Mouse (Mus musculus) bone marrow macrophage, adult 2 months (primary cell): ENCODE data around the gene Vdr.

Source experiments
- CTCF ChIP-seq: IDR thresholded peaks from 2 replicates; pipeline ENCODE4 v1.5.1; 2012; ENCODE audit warnings: low read depth, mild to moderate bottlenecking, low read length, moderate library complexity
- POLR2A ChIP-seq: IDR thresholded peaks from 2 replicates; pipeline ENCODE4 v1.6.1; 2012; ENCODE audit warnings: mild to moderate bottlenecking, low read depth, low read length, borderline replicate concordance

DNA sequence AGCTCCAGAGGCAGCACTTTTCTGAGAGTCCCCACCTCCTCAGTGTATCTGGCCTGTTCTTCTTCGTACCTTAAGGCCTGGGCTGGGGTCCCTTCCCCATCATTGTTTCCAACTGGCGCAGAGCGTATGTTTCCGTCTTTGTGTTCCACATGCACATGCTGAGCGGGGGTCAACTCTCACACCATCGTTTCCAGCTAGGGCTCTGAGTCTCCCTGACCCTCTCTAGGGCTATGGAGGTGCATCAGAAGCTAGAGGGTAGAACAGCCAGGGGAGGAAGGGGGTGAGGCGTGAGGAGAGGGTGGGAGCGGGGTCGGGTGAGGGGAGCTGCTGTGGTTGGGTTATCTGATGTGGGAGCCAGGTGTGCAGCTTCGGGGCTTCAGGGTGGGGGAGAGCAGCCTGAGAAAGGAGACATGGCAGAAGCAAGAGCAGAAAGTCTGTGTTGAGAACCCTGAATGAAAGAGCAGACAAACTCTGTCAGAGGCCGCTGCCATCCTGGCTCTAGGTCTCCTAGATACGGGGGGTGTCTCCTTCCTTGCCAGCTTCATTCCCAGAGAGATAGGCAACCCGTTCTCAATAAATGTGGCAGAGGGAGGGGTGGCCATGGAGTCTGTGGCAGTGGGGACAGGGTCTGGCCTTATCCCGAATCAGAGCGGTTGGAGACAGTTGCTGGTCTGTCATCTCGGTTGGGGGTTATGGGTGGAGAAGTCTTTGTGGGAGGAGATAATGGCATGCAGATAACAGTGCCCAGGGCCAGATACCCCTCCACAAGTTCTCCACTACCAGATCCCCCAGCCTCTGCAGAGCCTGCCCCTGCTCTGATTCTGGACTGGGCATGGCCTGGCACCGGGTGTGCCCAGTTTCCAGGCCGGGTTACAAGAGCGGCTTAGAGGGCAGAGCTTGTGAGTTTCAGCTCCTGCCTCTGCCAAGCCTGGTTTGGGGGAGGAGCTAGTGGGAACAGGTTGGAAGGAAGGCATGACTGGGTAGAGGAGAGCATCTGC lies 66.1 kb downstream of the Vdr start, which contains the start of gene Hdac7:
- TF ChIP-seq POLR2A = no peak
- TF ChIP-seq CTCF = no peak
